Comparison of ENCODE assay signal across 32 mouse cellular contexts in the genomic region with DNA sequence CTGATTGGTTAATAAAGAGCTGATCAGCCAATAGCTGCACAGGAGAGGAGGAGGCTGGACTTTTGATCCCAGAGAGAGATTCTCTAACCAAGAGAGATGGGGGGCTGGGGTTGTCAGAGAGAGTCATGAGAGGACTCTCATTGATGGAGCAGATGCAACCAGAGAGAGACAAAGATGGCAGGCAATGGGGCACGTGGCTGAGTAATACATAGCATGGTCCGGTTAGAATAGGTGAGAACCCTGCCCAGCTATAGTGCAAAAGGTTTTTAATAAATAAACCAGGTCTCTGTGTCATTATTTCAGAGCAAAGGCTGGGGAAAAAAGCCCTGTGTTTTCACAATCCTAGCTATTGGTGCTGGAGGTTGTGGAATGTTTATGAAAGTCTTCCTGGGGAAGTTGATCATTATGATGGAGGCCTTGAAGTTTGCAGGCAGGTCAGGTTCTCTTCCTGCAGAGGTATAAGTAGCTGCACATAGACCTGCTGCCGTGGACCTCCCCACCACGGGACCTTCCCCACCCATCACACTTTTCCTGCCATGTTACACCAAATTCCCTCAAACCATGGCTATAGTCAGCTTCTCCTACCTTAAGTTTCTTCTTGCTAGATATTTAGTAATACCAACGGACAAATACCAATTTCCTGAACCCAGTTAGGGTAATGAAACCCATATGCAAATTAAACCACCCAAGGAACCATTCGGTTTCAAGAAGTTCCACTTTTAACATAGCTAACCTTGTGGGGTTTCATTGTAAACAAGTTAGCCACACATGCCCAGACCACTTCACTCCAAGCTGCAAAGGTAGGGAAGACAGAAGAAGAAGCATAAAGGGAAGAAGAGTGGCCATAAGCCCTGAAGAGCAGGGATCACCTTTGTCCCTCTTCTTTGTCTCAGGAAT. TPM values are rescaled to one million over a fixed set of nuclear protein-coding genes. Genes with fewer than 3 reads are reported as not detected.
DNase-seq lines count a peak whose midpoint lies in the region; ATAC-seq and TF ChIP-seq lines count a peak whose summit lies in the region.
"Had no signal": no experiment of that assay in that cellular context is flagged by ENCODE, and none has a peak within 500 bp of the region (broad histone marks: within the 10 kb centered on the region; RNA-seq: fewer than 3 reads in every experiment).

No protein-coding gene starts in this region.

- no peak for DNase-seq in liver, postnatal 0 days
- DNase-seq in liver, embryonic 11.5 days (ENCODE audit: low spot score): no peak
- peak; percentile 1 for DNase-seq in 416B (ENCODE audit: low read depth)
- peak; percentile 77 for DNase-seq in CH12.LX (ENCODE audit: extremely low read depth)
- DNase-seq in hindbrain, embryonic 10.5 days (ENCODE audit: low spot score): no peak
- DNase-seq in gastrocnemius, postnatal 25 days: no peak
- no peak for DNase-seq in right cerebral cortex, postnatal 4 days
- DNase-seq: adrenal gland, adult 8-10 months; cerebellum, adult 11 months; cerebellum, adult 9-10 months; cerebellum, postnatal 36 days; embryo, embryonic 11 days; heart, postnatal 4 days; kidney, adult 9 months; kidney, postnatal 14 days; layer of hippocampus, adult 9-11 months; lung, postnatal 10 days; thymus, adult 2 months; thymus, postnatal 36 days had no signal

- dilution Hi-C loops in CH12.LX (cut with MboI; ENCODE audit: extremely low pct_ligation_motif_present, extremely low pct_unique_long_range_greater_than_20kb, low sequenced_read_pairs): no loop called here

- ATAC-seq in liver, postnatal 0 days: no peak
- no peak for ATAC-seq in liver, embryonic 11.5 days (replicated peaks; ENCODE audit: low FRiP score)
- ATAC-seq in megakaryocyte progenitor cell, adult 5-6 weeks (replicated peaks; ENCODE audit: poor library complexity): peak; percentile 84
- ATAC-seq: forebrain, embryonic 15.5 days; intestine, postnatal 0 days; midbrain, embryonic 15.5 days had no signal

- no peak for TF ChIP-seq CTCF in liver, postnatal 0 days (IDR thresholded peaks at IDR 0.05; ENCODE audit: low read depth)
- TF ChIP-seq CTCF in CH12.LX (conservative IDR thresholded peaks at IDR 0.05 in 1 of 2, IDR thresholded peaks at IDR 0.05 in 1 of 2; ENCODE audit: low read depth in 2 of 2, low read length in 2 of 2): no peak

- peaks cover 7% of the 10 kb centered on the region; the same call in 1 of the 2 replicates for H3K79me2 ChIP-seq in CH12.LX (replicated peaks; ENCODE audit: control insufficient read depth, extremely low read depth, insufficient read depth, poor library complexity, severe bottlenecking)

- H3K4me1 ChIP-seq in liver, postnatal 0 days (ENCODE audit: insufficient read depth): peaks cover 3% of the 10 kb centered on the region; the same call in 1 of the 2 replicates
- H3K4me1 ChIP-seq in liver, embryonic 11.5 days (replicated peaks; ENCODE audit: control insufficient read depth, insufficient read depth, low read length): no peaks in the 10 kb centered on the region
- peaks cover 49 to 85% of the 10 kb centered on the region in 2 experiments for H3K4me1 ChIP-seq in CH12.LX (ENCODE audit: control insufficient read depth in 1 of 2, insufficient read depth in 2 of 2)
- H3K4me1 ChIP-seq in hindbrain, embryonic 10.5 days (replicated peaks): peaks cover 17% of the 10 kb centered on the region
- H3K4me1 ChIP-seq: embryonic facial prominence, embryonic 12.5 days; forebrain, embryonic 15.5 days; limb, embryonic 15.5 days; midbrain, embryonic 15.5 days had no signal

- no peaks in the 10 kb centered on the region for H3K9me3 ChIP-seq in liver, postnatal 0 days (ENCODE audit: low read length)
- H3K9me3 ChIP-seq in liver, embryonic 11.5 days (ENCODE audit: control insufficient read depth, low read length): no peaks in the 10 kb centered on the region
- H3K9me3 ChIP-seq in CH12.LX (replicated peaks; ENCODE audit: low read length): no peaks in the 10 kb centered on the region
- no peaks in the 10 kb centered on the region for H3K9me3 ChIP-seq in hindbrain, embryonic 10.5 days
- H3K9me3 ChIP-seq: embryonic facial prominence, embryonic 12.5 days; forebrain, embryonic 15.5 days; limb, embryonic 10.5 days; limb, embryonic 15.5 days; midbrain, embryonic 10.5 days; midbrain, embryonic 15.5 days had no signal

- peak overlapping the region; percentile 5; the same call in 1 of the 2 replicates for H3K27ac ChIP-seq in liver, postnatal 0 days (ENCODE audit: low read depth)
- H3K27ac ChIP-seq in liver, embryonic 11.5 days (ENCODE audit: low read depth, low read length): no peak overlapping the region
- H3K27ac ChIP-seq in CH12.LX (ENCODE audit: insufficient read depth, low read depth): peak overlapping the region; percentile 99
- no peak overlapping the region for H3K27ac ChIP-seq in hindbrain, embryonic 10.5 days
- H3K27ac ChIP-seq: embryonic facial prominence, embryonic 12.5 days; forebrain, embryonic 15.5 days; hindbrain, embryonic 14.5 days; limb, embryonic 10.5 days; limb, embryonic 15.5 days; macrophage; midbrain, embryonic 10.5 days; midbrain, embryonic 15.5 days had no signal

- TF ChIP-seq POLR2A in CH12.LX (IDR thresholded peaks at IDR 0.05; ENCODE audit: low read depth, low read length): no peak

- no peak overlapping the region for H3K9ac ChIP-seq in liver, postnatal 0 days (replicated peaks)
- no peak overlapping the region for H3K9ac ChIP-seq in liver, embryonic 11.5 days (ENCODE audit: low read depth, low read length)
- peak overlapping the region; percentile 79 for H3K9ac ChIP-seq in CH12.LX (ENCODE audit: insufficient read depth, low read depth)
- H3K9ac ChIP-seq: embryonic facial prominence, embryonic 12.5 days; forebrain, embryonic 15.5 days; hindbrain, embryonic 14.5 days; limb, embryonic 15.5 days; midbrain, embryonic 15.5 days had no signal

- no peaks in the 10 kb centered on the region for H3K36me3 ChIP-seq in liver, postnatal 0 days (replicated peaks; ENCODE audit: insufficient read depth, low read length)
- no peaks in the 10 kb centered on the region for H3K36me3 ChIP-seq in liver, embryonic 11.5 days (ENCODE audit: control insufficient read depth, insufficient read depth, low read length)
- H3K36me3 ChIP-seq in CH12.LX (replicated peaks in 1 of 2; ENCODE audit: control insufficient read depth in 1 of 2, insufficient read depth in 1 of 2, low read length in 1 of 2): peaks cover 0 to 3% of the 10 kb centered on the region in 2 experiments
- H3K36me3 ChIP-seq in hindbrain, embryonic 10.5 days: no peaks in the 10 kb centered on the region
- H3K36me3 ChIP-seq: embryonic facial prominence, embryonic 12.5 days; forebrain, embryonic 15.5 days; G1E; limb, embryonic 10.5 days; limb, embryonic 15.5 days; midbrain, embryonic 10.5 days; midbrain, embryonic 15.5 days had no signal

- in situ Hi-C loops in CH12.LX (cut with MboI; ENCODE audit: low pct_ligation_motif_present, low pct_unique_long_range_greater_than_20kb, low sequenced_read_pairs): no loop called here

- no peak overlapping the region for H3K4me2 ChIP-seq in liver, postnatal 0 days (ENCODE audit: low read depth, low read length)
- no peak overlapping the region for H3K4me2 ChIP-seq in liver, embryonic 11.5 days
- H3K4me2 ChIP-seq in CH12.LX (ENCODE audit: insufficient read depth, low read depth, poor library complexity, severe bottlenecking): peak overlapping the region; percentile 74
- H3K4me2 ChIP-seq: embryonic facial prominence, embryonic 12.5 days; forebrain, embryonic 15.5 days; heart, embryonic 11.5 days; hindbrain, embryonic 14.5 days; limb, embryonic 15.5 days; midbrain, embryonic 15.5 days had no signal

- no peak overlapping the region for H3K4me3 ChIP-seq in liver, postnatal 0 days (ENCODE audit: low read depth, low read length)
- no peak overlapping the region for H3K4me3 ChIP-seq in liver, embryonic 11.5 days (ENCODE audit: low read depth, low read length)
- H3K4me3 ChIP-seq in CH12.LX (replicated peaks in 1 of 3; ENCODE audit: low read depth in 2 of 3, low read length in 2 of 3, poor library complexity in 1 of 3): no peak overlapping the region
- H3K4me3 ChIP-seq in hindbrain, embryonic 10.5 days: no peak overlapping the region
- H3K4me3 ChIP-seq: embryonic facial prominence, embryonic 12.5 days; forebrain, embryonic 15.5 days; limb, embryonic 10.5 days; limb, embryonic 15.5 days; midbrain, embryonic 10.5 days; midbrain, embryonic 15.5 days had no signal

- no peak for TF ChIP-seq EP300 in liver, postnatal 0 days (IDR thresholded peaks at IDR 0.05; ENCODE audit: low read depth)
- peak; percentile 91 for TF ChIP-seq EP300 in CH12.LX (IDR thresholded peaks at IDR 0.05; ENCODE audit: low read length)

- no peak; the same call in 1 of the 2 replicates for TF ChIP-seq RAD21 in CH12.LX (IDR thresholded peaks at IDR 0.05; ENCODE audit: low read depth, low read length)

- WGBS in liver, postnatal 0 days (ENCODE audit: insufficient replicate concordance): 56% methylated on average over 6 of the region's 6 CpGs
- 69% methylated on average over 6 of the region's 6 CpGs for WGBS in liver, embryonic 11.5 days
- WGBS in hindbrain, embryonic 10.5 days: 89% methylated on average over 6 of the region's 6 CpGs

- no peaks in the 10 kb centered on the region for H3K27me3 ChIP-seq in liver, postnatal 0 days (ENCODE audit: insufficient read depth, low read length)
- H3K27me3 ChIP-seq in liver, embryonic 11.5 days (replicated peaks; ENCODE audit: control insufficient read depth, insufficient read depth, low read length): no peaks in the 10 kb centered on the region
- no peaks in the 10 kb centered on the region for H3K27me3 ChIP-seq in CH12.LX (replicated peaks)
- H3K27me3 ChIP-seq in hindbrain, embryonic 10.5 days (ENCODE audit: insufficient read depth, poor library complexity, severe bottlenecking): no peaks in the 10 kb centered on the region
- H3K27me3 ChIP-seq: embryonic facial prominence, embryonic 12.5 days; forebrain, embryonic 15.5 days; limb, embryonic 15.5 days; midbrain, embryonic 15.5 days had no signal

TF ChIP-seq in CH12.LX, 34 proteins besides CTCF, POLR2A, EP300 and RAD21 (continues in another document):
- no peak for TF ChIP-seq GABPA (IDR thresholded peaks at IDR 0.05; ENCODE audit: insufficient replicate concordance, low read depth, low read length)
- TF ChIP-seq TBP (conservative IDR thresholded peaks at IDR 0.05; ENCODE audit: low read depth, low read length): 0 out of 2 replicates have a peak, but pooled peaks have one; percentile 45
- TF ChIP-seq MYC (IDR thresholded peaks at IDR 0.05; ENCODE audit: low read depth, low read length): peak; percentile 56
- TF ChIP-seq POLR2AphosphoS2 (IDR thresholded peaks at IDR 0.05; ENCODE audit: low read depth, low read length): no peak

RNA-seq across cellular contexts. Expression of gene Cacna1e, which starts 35.4 kb away (rescaled TPM):
- polyA plus RNA-seq in liver, postnatal 0 days (2015; fragmentation: Nextera tagmentation; extraction: Ambion mirVana): 0.20 and 0.26 TPM in 2 replicates
- 0.12 and 0.47 TPM in 2 replicates for polyA plus RNA-seq in liver, embryonic 11.5 days (2014; fragmentation: Nextera tagmentation; extraction: Ambion mirVana)
- total RNA-seq in CH12.LX (2012; rRNA removed) (7.2 and 8.5 TPM in 2 replicates), CH12.LX (2014; rRNA removed) (0.45 and 0.60 TPM in 2 replicates)
- 2.2 and 2.5 TPM in 2 replicates for polyA plus RNA-seq in CH12.LX (2012; ENCODE audit: insufficient read length, low read depth)
- 0.07 and 0.34 TPM in 2 replicates for total RNA-seq in megakaryocyte progenitor cell, adult 5-6 weeks (2015)
- 0.07 and 0.12 TPM in 2 replicates for total RNA-seq in megakaryocyte progenitor cell, adult 5-6 weeks (2017)
- 1.1 and 1.8 TPM in 2 replicates for polyA plus RNA-seq in hindbrain, embryonic 10.5 days (2016; fragmentation: Nextera tagmentation; extraction: Ambion mirVana)
- under 1 TPM; 0.05 to 0.19 TPM for total RNA-seq in gastrocnemius, postnatal 25 days (2021)
- polyA plus RNA-seq: C2C12, G1E had no signal

Comparison
In these comparisons a context has a peak if more than half of its experiments do, and no peak if none do; other contexts are left out.
1. H3K27ac ChIP-seq: peak in liver, postnatal 0 days (single experiment) and CH12.LX (single experiment); none in liver, embryonic 11.5 days (single experiment) and hindbrain, embryonic 10.5 days (single experiment).
2. DNase-seq: peak in 416B (single experiment) and CH12.LX (single experiment); none in liver, postnatal 0 days (single experiment), liver, embryonic 11.5 days (single experiment), hindbrain, embryonic 10.5 days (single experiment), gastrocnemius, postnatal 25 days (single experiment) and right cerebral cortex, postnatal 4 days (single experiment).